Mouse (Mus musculus) bone marrow macrophage, adult 2 months (primary cell): ENCODE measurements around the gene Wnk4.

Experiments used
- CTCF ChIP-seq: IDR thresholded peaks from 2 replicates; pipeline ENCODE4 v1.5.1; 2012; ENCODE audit warnings: low read depth, mild to moderate bottlenecking, low read length, moderate library complexity
- POLR2A ChIP-seq: IDR thresholded peaks from 2 replicates; pipeline ENCODE4 v1.6.1; 2012; ENCODE audit warnings: mild to moderate bottlenecking, low read depth, low read length, borderline replicate concordance

GRCm38 (mm10) chr11:101253613-101254389, 6.6 kb upstream of the Wnk4 start, which contains the start of gene Vps25:
- TF ChIP-seq POLR2A, result 0 out of 2 replicates have a peak, but pooled peaks have one; percentile 40
- 0 out of 2 replicates have a peak, but pooled peaks have one; percentile 12 for TF ChIP-seq CTCF
